Mouse (Mus musculus) retina, adult 2 months (tissue): ENCODE measurements around the gene Afmid.

ENCODE experiments used
- DNase-seq: peaks from one replicate; pipeline ENCODE4 v3.0.0-alpha.2; 2012; ENCODE audit warnings: low read depth, low spot score

The Afmid gene

DNA sequence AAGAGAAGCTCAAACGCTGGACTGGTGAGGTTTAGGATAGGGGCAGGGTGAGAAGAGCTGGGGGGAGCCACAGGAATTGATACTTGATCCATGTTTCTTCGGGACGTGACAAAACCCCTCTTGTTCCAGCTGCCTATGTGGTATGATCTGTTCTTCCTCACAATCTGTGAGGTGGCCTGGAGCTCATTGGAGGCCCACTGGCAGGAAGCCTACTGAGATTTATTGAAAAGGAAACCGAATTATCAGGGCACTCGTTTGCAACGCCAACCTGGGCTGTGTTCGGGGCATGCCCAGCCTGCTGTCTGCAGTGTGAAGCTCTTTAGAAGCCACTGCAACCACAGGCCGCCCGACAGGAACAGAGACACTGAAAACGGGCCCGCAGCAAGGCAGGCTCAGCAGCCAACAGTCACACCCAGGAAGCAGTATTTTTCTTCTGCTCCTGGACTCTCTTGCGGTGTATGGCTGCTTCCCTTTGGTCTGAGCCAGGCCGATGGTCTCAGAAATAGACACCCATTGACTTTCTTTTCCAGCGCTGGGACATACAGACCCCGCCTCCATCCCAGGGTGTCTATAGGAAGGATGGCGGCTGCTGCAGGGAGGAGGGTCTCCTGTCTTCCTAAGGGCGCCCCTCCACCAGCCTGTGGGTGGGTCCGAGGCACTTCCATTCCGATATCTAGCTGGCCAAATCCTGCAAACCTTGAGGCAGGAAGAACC lies 22.7 kb downstream of the Afmid start:
- DNase-seq = no peak

DNA sequence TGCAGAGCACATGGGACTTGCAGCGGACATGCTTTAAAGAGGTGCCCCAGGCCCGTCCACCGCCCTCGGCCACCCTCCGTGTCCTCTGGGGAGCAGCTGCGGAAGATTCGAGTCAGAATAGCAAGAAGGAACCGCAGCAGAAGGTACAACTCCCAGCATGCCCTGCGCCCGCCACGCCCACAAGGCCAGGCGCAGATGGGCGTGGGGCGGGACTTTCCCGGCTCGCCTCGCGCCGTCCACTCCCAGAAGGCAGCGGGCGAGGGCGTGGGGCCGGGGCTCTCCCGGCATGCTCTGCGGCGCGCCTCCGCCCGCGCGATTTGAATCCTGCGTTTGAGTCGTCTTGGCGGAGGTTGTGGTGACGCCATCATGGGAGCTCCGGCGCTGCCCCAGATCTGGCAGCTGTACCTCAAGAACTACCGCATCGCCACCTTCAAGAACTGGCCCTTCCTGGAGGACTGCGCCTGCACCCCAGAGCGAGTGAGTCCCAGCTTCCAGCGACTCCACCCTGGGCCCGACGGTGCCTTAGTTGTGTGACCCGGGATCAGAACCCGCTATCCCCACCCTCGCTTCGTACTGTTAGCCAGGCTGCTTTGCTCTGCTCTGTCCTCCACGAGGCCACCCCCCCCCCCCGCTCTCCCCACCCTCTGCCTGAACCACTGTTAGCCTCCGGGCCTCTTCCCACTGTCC lies 23.4 kb downstream of the Afmid start, which contains the start of gene Birc5:
TSS of gene Birc5 (plus strand) at position 267 of the 687 bp plus-strand sequence.
- DNase-seq = peak; percentile 81

DNA sequence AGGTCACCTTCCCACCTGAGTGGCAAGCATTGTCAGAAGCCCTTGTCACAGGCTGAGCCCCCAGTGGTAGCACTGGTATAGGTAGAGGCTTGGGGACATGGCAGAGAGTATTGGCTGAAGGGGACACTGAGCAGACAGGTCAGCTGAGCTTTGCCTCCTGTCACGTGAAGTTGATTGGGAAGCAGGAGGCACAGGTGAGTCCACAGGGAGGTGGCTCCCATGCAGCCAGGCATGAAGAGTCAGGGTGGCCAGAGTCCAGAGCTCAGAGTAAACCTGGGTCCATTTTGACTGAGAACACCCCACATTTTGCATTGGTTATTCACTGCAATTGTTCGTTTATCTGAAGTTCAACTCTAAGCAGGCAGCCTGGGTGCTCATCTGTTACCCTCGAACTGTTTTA lies 27.2 kb downstream of the Afmid start:
- DNase-seq = no peak

DNA sequence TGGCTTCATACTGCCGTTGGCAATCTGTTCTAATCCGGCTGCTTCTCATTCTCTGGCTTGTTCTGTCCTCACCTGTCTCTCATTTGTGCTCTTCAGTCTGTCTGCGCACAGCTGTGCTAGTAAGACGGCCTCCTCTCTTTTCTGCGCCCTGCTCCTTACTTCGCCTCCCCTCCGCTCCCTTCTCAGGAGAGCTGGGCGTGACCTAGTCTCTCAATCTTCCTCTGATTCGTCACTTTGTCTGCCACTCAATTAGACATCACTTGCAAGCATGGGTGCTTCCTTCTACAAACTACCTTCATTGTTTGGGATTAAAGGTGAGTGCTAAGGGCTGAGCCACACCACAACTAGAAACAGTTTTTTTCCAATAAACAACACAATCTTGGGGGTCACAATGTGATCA lies 28.5 kb downstream of the Afmid start:
- DNase-seq = no peak

DNA sequence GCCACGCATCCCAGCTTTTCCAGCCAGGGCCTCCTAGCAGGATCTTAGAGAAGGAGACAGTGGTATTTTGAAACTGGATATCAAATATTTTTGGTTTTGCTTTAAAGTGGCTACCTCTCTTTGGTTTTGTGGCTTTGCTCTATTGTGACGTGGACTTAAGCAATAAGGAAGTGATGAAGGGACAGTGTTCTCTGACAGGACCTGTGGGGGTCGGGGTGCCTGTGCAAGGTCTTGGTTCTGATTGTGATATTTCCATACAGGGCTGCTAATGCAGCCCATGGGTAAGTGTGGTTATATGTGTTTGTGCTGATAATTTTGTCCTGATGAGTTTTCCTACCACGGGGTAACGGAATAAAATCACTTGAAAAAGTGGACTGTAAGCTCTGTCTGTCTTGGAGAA lies 29.6 kb downstream of the Afmid start:
- DNase-seq = no peak

DNA sequence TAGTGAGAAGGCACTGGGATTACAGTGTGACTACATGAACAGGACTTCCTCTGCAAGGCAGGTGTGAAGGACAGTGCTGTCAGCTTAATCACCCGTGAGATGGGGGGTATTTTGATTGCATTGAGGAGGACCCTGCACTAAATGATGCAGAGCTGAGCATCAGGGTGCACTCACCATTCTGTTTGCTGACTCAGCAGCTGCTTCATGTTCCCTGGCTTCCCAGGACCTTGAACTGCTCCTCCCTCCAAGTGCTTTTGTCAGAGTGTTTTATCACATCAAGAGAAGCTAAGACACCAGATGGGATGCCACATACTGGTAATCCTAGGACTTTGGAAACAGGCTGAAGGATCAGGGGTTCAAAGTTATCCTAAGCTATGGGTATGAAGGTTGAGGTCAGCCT lies 30.3 kb downstream of the Afmid start:
- no peak for DNase-seq

DNA sequence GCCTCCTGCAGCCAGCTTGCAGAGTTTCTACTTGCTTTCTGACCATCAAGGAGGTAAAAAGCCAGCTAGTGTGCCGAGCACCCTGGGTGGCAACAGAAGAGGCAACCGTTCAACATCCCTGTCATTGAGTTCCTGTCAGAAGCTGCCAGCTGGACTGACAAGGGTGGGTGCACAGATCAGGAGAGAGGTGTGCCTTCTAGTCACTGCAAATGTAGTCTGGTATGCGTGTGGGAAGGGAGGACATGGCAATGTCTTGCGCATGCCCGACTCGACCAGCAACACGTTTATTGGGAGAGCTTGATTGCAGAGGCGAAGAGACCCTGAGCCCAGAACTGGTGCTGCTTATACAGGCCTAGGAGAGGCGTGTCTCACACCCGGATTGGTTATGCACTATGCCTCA lies 31.7 kb downstream of the Afmid start:
- DNase-seq = no peak

DNA sequence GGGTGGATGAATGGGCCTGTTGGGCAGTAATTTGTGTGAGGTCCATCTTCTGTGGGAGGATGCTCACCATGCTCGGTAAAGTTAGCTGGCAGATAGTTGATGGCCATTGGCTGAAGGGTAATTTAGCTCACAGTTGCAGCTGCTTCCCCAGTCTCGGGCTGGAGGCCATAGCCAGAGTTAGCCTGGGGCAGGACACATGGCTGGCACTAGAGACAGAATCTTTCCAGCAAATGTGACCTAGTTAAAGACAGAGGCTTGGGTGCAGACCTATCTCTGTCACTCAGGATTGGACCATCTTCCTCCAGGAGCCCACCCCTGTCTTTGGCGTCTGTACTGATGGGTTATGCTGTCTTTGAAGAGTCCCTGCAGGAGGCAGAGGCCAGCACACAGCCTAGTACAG lies 32.7 kb downstream of the Afmid start:
- no peak for DNase-seq

DNA sequence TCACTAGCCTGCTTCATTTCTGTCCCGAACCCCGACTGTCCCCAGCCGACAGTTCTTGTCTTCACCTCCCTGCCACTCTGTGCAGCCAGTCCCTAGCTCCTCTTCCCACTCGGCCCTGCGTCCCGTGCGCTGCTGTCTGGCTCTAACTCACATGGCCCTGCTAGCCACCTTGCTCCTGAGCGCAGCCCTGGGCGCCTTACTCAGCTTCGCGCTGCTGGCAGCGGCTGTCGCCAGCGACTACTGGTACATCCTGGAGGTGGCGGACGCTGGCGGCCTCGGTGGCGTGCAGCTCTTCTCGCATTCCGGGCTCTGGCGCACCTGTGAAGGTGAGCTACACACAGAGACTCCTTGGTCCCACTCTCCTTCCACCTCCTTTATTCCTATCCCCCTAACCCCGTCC lies 34.9 kb downstream of the Afmid start, which contains the start of gene Tmem235:
TSS of gene Tmem235 (plus strand) at position 152 of the 400 bp plus-strand sequence.
- no peak for DNase-seq

DNA sequence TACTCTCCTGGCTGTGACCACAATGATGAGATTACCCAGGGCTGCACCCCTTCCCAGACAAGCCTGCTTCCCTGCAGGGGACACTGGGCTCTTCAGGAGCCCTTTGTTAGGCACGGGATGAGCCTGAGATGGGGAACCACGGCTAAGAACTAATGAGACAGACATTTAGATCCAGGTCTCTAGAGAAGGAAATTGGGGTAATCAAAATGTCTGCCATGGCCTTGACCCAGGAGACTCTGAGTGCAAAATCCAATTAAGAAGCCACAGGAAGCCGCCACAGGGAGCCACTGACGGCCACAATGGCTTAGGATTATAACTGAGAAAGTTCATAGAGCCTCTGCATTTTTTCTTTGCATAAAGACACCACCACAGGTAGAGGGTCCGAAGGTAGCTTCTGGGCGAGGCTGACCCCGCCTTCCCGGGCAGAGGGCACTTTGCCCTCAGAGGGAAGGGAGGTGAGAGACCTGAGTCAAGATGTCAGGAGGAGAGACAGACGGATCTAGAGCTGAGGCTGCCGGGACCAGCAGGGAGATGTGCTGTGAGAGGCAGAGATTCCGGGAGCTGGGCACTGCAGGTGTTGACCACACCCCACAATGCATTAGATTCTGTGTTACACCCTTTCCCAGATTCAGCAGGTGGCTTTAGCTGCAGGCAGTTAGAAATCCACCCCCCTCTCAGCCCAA lies 37.6 kb downstream of the Afmid start:
- DNase-seq = no peak

DNA sequence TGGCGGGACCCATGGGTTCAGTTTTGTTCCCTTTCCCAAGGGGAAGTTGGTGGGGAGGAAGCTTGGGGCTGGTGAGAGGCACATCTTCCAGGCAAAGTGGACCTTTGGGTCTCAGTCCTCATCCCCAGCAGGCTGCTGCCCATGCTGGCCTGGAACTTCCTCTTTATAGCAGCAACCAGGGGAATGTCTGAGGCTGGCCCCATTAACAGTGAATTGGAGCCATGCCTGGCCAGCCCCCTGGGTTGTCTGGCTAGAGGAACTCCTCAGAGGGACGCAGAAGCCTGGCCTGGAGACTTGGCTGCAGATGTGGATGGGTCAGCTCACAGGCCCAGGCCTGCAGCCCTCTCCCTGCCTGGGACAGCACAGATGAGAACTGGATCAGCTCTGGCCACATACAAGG lies 39.1 kb downstream of the Afmid start:
- no peak for DNase-seq

DNA sequence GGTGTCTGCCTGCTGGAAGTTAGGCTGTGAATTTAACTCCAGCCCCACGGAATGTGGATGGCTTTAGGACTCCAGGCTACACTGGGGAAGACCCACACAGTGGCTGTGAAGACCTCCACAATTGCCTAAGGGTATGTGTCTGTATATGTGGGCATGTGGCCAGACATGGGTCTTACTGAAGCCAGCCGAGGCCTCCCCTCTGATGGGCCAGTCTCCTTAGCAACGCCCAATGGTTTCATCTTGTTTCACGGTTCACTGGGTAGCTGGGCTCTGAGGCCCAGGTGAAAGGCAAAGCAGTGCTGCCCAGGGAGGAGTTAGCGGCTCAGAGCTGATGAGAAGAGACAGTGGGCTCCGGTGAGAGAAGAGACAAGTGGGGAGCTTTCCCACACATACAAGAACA lies 40.3 kb downstream of the Afmid start:
- no peak for DNase-seq

DNA sequence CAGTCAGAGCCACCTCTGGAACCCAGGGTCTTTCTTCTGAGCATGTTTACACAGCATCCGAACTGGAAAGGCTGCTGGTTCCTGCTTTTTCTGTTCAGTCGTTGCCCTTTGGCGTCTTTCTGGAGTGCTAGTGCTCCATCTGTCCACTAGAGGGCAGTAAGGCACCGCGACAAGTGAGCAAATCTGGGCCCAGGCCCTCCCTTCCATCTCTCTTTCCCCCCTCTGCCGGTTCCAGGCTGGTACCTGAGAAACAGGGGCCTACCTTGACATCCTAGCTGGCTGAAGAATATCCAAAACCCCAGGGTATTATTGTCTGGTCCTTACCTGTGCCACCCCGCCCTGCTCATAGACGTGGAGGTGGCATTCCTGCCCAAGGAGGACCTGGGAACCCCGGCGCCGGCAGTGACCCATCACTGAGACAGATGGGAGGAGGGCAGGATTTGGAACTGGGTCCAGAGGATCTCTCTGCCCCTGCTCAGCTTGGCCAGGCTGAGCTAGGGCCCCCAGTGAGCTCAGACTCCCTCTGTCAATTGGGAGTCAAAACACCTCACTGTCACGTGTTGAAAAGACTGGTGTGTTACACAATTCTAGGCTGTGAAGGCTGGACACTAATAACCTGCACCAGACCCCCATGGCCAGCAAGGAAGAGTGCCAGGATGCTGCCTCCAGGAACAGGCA lies 45.1 kb downstream of the Afmid start:
- DNase-seq = peak; percentile 64

DNA sequence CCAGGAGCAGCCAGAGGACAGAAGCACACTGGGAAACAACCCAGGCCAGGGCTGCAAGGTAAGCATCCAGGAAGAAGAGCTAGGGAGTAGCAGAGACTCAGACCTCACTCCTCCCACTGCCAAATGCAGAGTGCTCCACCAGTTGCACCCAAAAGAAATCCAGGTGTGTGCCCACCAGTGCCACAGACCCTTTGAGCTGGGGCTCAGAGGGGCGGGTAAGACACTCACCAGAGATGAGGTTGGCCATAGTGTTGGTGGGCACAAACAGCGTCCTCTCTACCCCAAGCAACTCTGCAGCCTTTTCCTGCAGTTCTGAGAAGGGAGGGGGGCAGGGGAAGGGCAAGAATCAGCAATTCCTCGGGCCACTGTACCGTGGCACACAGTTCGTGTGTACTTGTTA lies 45.7 kb downstream of the Afmid start:
- no peak for DNase-seq

DNA sequence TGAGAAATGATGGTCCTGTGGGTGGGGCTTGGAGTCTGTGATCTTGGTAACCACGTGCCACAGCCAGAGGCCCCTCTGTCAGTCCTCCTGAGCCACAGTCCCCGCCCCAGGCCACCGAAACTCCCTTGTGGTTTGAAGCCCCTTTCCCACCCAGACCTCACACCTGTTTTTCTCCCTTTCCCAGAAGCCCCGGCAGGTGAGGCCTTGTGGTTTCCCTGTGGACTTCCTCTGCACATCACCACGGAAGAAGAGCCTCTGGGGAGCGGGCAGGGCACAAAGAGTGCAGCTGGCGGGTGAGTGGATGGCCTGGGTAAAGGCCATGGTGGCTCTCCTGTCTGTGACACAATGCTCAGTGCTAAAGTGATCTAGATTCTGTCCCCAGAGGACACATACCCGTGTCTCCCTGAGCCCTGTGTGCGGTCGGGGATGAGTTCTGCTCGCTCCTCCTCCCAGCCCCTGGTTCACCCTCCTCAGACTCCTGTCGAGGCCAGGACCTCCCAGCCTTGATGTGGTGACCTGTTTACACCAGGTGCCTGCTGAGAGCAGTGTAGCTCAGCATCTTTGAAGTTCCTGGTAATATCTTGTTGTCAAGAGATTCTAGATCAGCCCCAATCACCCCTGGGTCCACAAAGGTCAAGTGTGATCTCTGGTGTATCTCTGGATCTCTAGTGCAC lies 46.3 kb downstream of the Afmid start:
- DNase-seq = no peak

DNA sequence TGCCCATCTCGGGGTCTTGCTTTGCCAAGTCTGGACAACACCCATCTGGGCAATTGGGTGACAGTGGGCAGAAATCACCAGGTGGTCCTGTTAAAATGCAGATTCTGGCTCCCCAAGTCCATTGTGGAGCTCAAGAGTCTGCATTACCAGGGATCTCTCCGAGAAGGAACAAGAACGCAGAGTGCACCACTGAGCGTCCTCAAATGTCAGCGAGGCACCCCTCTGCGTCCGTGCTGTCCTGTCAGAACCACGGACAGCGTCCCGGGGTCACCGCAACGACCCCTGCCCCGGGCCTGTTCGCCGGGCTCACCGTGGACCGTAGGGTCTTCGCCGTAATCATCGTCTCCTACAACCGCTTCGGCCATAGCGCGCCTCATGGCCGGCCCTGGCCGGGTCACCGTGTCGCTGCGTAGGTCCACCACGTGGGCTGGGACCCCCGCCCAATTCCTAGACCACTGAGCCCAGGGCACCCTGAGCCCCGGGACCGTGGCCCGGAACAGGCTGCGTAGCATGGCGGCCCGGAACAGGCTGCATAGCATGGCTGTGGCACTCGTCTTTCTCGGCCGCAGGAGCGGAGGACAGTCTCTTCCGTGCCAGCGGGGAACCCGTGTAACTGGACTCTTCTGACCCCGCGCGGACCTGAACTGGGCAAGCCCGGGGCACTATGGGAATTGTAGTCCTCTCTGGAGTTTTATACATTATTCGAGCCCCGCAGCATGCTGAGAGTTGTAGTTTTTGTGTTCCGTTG lies 47.3 kb downstream of the Afmid start, which contains the start of gene Tha1:
TSS of gene Tha1 (minus strand) at position 621 of the 748 bp plus-strand sequence.
- no peak for DNase-seq

DNA sequence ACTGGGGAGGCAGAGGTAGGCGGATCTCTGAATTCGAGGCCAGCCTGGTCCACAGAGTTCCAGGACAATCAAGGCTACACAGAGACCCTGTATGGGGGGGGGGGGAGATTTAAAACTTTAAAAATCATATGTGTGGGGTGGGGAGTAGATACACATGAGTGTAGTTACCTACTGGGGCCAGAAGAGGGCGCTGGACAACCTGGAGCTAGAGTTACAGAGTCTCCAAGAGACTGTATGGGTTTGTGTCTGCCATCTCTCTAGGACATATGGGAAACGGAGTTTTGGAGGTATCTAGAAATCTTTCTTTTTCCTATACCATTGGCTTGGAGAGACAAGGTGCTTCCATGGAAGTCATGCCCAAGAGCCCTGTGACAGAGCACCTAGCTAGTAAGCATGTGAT lies 48.7 kb downstream of the Afmid start:
- no peak for DNase-seq

DNA sequence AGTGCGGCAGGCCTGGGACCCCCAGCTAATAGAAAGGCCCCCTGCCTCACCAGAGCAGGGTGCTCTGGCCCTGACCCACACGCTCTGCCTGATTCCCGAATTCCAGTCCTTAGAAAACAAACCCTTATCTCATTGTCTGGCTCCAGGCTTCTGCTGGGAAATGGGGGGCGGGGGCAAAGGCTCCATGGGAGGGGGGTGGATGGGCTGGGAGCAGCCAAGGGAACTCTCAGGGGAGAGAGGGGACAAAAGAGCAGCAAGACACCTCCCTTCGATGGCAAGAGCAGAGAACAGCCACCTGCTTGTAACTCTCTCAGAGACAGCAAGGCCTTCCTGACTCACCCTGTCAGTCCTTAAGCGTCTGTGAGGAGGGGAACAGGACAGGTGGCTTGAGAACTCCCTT lies 50.0 kb downstream of the Afmid start:
- no peak for DNase-seq

DNA sequence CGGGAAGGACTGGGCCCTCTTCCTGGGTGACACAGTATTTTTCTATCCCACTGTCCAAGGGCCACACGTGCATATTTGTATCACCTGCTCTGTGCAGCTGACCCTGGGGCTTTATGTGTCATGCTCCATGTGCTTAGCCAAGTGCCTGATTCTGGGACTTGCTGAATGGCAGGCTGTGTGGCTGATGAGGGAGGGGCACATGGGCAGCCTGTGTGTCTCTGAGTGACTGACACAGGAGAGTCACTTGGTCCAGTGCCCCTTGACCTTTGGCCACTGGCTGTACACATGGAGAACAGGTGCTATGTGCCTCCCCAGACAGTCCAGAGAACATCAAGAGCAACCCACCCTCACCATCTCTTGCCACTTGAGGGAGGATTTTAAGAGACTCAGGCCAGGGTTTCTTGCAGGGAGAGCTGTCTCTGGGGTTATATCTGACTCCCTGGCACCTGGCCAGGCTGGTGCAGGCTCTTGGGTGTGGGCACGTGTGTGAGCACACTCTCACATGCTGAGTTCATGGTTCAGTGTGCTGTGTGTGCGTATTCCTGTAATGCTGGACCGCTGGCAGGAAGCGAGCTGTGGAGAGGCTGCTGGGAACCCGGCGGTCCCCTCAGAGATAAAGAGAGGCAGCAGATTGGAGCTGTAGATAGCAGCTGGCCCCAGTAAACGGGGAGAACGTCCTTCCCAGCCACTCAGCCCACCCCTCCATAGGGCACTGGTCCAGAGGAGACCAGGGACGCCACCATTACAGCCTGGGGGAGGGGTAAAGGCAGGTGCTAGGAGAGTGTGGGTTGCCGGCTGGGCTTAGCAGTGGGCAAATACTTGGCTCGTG lies 52.4 kb downstream of the Afmid start:
- DNase-seq = no peak

DNA sequence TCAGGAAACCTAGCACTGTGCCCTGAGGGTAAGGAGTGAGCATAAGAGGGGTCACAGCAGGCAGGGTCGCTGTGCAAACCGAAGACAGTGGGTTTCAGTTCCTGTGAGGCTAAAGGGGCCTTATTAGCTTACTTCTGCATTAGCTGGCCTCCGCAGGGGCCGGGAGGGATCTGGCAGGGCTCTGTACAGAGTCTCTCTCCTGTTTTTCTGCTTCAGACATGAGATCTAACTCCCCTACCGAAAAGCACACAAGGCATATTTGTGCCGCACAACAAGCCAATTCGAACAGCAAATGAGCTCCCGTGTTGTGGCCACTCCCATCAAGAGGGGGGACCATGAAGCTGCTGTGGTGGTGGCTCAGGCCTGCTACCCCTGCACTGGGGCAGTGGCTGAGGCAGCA lies 53.2 kb downstream of the Afmid start:
- DNase-seq = no peak
